Mouse (Mus musculus): ENCODE data around the gene 4930402H24Rik.

4930402H24Rik gene

DNA sequence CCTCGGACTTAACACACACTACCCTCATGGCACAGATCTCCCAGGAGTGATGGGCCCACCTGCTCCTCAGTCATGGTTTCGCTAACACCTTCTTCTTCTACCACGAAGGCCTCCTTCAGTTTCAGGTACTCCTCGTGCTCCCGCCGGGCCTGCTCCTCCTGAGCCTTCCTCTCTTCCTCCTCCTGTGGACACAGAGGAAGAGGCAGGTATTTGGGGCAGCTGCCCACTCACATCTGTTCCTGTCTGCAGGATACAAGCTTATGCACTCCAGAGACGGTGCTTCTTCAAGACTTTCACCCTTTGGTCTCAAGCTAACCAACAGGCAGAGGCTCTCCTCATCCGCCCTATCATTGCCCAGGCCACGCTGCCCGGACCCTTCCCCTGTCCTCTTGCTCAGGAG, 247.7 kb downstream of the 4930402H24Rik start:
- no peak for DNase-seq (ENCODE audit: low spot score)

DNA sequence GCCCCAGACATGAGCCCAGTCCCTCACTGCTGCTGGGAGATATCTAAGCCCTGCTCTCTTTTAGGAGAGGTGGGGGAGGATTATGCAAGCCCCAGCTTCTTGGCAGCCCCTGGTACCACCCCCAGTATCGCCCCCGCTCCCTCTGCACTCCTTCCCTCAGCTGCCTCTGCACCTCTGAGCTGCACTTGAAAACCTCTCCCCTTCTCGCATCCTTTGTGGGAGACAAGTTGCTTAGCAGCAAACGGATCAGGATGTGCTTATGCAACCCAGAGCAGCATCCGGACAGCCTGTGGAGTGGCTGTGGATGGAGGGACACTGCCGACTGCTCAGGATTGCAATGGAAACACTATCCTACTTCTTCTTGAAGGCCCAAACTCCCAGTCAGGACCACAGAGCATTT, 248.7 kb downstream of the 4930402H24Rik start:
- no peak for DNase-seq (ENCODE audit: low spot score)

DNA sequence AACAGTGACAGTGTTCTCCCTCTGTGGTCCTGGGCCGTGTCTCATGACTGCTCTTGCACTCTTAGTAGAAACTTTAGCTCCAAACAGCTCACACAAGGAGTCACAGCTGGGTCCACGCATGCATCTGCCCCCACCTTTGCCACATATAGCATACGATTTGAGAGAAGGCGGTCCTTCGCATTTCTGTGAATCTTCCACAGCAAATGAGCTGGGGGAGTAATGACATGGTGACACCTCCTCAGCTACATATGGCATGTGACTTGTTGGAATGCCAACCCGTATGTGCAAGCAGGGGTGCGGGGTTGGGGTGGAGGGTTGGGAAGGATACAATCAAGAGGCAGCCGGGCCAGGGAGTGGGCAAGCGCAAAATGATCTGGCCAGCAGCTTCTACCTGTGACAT, 249.7 kb downstream of the 4930402H24Rik start:
- no peak for DNase-seq (ENCODE audit: low spot score)
